Mouse (Mus musculus): Measurements from ENCODE around the gene St6galnac4.

The St6galnac4 gene

DNA sequence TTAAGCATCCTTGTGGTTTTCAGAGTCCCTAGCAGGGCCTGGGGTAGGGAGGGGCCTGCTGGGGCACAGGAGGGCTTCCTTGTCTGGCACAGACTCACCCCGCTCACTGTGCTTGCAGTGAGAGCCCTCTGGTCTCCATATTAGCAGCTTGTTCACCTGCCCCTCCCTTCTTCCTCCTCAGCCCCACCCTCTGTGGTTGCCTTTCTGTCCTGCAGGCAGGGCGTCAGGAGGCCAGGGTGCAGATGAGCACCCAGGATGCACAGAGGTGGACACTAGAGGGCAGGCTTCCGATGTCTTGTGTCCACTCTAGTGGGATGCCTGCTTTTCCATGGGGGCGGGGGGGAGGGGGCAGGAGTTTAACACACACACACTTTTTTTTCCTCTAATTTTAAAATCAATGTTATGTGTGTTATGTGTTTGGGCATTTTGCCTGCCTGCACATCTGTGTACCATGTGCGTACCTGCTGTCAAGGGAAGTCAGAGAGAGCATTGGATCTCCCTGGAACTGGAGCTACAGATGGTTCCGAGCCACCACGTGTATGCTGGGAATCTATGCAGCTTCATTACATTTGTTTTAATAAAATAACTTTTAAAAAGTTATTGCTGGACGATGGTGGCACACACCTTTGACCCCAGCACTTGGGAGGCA, 14.6 kb downstream of the St6galnac4 start:
- no peak for DNase-seq (ENCODE audit: low spot score)

DNA sequence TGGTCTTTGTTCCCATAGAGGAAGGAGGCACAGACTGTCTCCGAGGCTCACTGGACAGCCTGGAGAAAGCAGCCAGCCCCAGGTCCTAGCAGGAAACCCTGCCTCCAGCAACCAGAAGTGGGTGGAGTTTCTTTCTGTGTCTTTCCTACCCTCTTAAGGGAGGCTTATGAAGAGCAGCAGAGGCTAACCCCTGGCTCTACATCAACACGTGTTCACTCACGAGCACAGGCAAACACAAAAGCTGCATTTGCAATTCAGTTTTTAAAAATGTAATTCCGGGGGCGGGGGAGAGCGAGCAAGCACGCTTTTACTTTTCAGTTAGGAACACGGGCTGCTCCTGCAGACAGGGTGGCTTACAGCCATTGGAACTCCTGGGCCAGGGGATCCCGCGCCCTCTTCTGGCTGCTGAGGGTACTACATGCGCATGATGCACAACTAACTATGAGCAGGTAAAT, 15.7 kb downstream of the St6galnac4 start:
- peak; percentile 75 for DNase-seq (ENCODE audit: low spot score)

DNA sequence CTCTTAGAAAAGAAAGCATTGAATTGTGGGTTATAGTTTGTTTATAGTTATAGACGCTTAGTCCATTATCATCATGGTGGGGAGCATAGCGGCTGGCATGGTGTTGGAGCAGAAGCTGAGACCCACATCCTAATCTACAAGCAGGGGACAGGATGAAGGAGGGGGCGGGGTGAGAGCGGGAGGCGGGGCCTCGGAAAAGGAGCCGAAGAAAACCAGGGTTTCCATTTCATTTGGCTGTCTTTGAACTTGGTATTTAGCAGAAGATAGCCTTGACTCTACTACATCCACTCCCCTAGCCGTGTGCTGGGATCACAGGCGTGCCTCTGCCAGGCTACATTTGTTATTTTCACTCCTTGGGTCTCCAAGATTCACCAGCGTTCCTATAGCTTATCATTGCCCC, 17.7 kb downstream of the St6galnac4 start:
- DNase-seq (ENCODE audit: low spot score): no peak

DNA sequence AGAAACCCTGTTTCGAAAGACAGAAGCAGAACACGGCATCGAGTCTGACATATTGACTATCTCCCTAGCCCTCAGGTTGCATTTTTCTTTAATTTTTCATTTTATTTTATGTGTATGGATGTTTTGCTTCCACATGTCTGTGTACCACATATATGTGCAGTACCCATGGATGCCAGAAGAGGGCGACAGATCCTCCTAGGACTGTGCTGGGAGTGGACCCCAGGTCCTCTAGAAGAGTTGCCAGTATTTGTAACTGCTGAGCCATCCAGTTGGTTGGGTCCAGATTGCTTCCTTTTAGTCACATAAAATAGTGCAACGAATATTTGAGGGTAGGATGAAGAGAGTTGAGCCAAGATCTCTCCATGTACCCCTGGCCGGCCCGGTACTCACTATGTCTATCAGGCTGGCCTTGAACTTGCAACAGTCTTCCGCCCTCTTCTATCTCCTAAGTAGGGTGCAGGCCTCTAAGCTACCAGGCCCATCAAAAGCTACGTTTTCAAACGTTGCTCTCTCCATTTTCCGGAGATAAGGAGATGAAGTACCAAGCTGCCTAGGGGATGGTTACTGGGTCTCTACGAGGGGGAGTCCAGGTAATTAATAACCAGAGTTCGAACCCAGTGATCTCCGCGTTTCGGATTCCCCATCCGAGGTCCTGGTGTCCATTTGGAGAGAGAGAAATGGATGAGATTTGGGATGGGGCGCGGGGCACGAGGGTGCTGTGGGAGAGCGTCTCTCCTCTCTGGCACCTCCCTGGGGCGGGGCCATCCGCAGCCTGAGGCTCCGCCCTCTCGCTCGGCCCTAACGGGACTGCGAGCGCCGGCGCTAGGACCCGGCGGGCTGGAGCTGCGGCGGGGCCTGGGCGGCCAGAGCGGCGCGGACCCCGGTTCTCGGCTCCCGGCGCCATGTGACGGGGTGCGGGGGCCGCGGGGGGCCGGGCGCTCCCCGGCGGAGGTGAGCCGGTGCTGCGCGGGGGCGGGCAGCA, 19.6 kb downstream of the St6galnac4 start:
- DNase-seq (ENCODE audit: low spot score): no peak

DNA sequence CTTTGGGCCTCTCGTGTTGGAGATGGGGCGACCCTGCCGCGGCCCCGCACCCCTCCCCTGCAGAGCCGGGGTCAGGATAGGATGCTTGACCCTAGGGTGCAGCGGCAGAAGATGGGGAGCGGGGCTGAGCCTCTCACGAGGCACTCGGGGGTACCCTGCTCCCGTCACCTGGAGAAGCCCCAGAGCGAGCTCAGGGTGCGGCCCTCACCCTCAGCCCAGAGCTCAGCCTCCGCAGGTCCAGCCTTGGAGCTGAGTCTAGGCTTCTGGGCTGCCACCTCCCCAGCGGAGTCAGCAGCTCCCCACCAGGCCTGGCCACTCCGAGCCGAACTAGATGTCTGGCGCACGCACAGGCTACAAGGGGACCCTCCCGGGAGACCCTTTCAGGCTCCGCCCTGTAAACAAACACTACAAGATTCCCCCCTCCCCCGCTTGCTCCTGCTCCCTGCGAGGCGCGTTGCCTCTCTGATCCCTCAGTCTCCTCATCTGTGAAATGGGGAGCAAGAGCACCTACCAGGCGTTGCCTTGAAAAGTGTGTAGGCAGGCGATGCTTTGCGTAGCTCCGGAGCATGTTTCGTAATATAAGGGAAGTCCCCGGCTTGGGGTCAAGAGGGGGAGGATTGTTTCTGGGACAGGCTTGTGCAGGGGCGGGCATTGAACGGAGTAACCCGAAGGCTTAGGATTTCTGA, 20.5 kb downstream of the St6galnac4 start:
- no peak for DNase-seq (ENCODE audit: low spot score)

DNA sequence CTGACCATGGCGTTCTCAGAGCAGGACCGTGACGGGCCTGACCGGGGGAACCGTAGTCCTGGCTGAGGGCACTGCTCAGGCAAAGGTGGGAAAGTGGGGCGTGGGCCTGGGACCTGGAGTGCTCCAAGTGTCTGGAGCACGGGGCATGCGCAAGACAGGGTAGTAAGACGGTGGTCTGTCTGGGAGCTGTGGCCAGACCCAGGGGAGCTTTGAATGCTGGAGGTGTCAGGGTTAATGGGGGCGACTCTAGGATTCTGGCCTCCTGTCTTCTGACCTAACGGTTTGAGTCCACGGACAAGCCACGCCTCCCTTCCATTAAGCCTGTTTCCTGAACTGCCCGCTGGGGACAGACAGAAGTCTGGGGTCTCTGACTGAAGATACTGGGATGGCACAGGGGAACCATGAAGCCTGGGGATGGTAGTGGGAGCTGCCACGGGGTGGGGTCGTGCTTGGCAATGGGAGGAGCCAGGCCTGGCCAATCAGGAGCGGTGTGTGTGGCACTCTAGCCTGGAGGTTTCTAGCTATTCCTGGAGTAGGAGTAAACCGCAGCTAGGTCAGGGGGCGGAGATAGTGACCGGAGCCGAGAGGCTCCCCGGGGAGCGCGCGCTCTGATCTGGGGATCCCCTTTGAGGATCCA, 21.4 kb downstream of the St6galnac4 start:
- no peak for DNase-seq (ENCODE audit: low spot score)

DNA sequence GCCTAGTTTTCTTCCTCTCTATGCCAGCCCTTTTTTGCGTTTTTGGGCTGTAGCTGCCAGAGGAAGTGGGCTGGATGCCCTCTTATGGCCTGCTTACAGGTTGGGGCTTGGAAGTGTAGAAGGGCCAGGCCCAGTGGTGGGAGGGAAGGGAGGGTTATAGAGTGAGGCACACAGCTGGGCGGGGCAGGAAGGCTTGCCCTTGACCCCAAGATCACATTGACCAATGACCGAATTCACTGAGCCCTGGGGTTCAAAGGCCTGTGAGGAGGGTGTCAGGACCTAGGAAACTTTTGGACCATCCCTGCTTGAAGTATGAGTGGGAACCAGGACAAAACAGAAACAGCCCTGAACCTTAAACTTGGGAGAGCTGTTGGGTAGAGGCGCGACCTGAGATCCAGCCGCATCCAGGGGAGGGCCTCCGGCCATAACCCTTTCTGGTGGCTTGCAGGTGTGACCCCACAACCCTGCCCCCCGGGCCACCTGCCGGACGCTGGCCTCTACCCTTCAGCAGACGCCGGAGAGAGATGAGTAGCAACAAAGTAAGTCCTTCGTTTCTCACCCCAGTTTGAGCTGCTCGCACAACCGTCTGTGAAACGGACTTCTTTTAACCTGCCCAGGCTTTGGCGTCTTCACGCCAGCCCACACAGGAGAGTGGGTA, 22.0 kb downstream of the St6galnac4 start:
- DNase-seq (ENCODE audit: low spot score): no peak

DNA sequence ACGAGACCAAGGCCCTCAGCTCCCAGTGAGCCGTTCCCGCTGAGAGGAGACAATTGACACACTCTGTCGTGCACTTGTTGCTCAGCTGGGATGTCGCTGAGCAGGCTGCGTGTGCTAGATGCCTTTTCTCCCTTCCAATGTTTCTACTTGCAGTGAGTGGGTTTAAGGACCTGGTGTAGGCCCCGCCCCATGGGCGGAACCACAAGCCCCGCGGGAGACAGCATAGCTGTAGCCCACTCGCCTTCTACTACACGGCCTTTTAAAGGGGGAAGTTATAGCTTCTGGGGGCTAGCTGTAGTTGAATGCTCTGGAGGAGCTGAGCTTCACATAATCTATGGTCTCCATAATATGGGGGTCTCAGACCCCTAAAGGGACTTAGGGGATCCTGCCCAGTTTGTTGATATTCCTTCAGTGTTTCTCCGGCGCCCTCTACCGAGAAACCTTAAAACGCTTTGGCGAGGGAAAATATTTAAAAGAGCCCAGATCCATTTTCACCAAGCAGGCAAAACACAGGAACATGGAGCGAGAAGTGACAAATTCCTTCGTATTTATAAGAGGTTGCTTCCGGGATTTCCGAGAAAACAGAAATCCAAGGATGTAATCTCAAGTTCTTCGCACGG, 23.8 kb downstream of the St6galnac4 start:
- DNase-seq (ENCODE audit: low spot score): no peak

DNA sequence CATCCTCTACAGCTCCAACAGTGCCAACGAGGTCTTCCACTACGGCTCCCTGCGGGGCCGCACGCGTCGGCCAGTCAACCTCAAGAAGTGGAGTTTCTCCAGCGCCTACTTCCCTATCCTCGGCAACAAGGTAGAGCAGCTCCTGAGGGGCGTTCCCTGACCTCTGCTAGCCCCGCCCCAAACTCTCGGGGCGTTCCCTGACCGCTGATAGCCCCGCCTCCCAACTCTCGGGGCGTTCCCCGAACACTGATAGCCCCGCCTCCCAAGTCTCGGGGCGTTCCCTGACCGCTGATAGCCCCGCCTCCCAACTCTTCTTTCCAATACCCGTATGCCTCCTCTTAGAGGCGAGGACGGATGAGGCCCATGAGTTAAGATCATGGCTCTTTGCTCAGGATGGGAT, 25.4 kb downstream of the St6galnac4 start:
- no peak for DNase-seq (ENCODE audit: low spot score)

DNA sequence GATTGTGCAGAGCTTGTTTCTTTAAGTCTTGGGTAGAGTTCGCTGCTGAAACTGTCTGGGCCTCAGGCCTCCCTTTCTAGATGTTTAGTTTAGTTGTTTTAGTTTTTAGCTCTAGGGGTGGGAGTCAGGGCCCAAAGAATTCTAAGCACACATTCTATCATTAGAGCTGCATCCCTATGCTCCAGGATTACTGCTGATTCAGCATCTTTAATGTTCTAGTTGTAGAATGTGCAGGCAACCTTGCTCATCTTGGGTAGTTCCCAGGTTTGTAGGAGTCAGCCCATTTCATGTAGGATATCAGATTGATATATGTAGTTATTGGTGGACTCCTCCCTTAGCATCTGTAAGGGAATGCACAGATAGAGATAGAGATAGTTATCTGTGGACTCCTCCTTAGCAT, 30.2 kb downstream of the St6galnac4 start:
- no peak for DNase-seq (ENCODE audit: low spot score)

DNA sequence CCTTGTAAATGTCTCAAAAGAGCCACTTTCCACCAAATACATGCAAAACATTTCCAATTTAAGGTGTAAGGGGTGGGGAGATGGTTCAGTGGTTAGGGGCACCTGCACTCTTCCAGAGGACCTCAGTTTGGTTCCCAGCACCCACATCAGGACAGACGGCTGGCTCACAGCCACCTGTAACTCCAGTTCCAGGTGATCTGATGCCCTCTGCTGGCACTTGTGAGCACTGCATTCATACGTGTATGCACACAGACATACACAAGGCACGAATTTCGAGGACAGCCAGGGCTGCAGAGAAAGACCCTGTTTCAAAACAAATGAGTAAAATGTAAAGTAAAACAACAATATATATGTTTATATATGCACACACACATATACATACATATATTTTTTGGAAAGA, 30.7 kb downstream of the St6galnac4 start:
- no peak for DNase-seq (ENCODE audit: low spot score)

DNA sequence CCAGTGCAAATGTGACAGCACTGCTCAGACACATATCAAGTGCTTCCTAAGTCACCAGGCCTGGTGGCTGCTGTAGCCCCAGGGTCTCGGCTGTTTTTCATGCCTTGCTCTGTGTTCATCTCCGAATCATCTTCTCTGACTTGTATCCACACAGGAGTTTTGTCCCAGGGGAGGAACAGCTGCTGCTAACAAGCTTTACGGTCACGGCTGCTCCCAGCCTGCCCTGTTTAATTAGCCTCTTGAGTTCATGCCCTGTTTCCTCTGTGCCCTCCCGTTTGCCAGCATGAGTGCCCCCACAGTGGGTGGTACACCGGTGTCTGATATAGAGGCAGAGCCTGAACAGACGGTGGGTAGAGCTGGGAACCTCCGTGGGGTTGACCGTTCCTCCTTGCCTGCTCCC, 31.2 kb downstream of the St6galnac4 start:
- DNase-seq (ENCODE audit: low spot score): no peak

DNA sequence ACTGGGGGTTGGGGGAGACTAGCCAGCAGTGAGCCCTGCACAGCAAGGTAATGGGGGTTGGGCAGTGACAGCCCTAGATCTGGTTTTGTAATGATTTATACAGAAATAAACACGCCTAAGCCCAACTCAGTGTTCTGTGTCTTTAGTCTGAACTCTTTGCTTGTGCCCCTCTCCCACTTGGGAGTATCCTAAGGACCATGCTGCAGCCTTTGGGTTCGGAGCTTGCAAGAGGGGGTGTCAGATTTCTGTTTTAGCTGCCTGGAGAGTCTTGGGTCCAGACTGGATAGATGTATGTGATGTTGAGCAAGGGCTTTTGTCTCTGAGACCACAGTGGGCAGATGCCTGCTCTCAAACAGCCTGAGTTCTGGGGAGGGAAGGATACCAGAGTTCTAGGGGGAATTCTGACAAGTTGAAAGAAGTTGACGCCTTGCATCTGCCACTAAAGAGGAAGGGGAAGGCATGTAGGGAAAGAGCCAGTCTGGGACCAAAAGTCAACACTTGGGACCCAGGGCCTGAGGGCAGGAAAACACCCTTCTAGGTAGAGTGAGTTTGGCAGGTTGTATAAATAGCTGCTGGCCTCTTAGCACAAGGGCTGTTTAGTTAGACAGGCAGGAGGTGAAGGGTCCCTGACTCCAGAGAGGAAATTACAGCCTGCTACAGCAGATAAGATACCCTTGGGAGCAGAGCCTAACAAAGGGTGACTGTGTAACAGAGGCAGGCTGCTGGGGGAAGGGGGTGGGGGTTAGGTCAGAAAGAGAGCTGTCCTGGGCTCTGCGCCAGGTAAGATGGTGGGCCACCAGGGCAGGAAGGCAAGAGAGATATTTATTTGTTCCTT, 34.0 kb downstream of the St6galnac4 start:
- DNase-seq (ENCODE audit: low spot score): no peak

DNA sequence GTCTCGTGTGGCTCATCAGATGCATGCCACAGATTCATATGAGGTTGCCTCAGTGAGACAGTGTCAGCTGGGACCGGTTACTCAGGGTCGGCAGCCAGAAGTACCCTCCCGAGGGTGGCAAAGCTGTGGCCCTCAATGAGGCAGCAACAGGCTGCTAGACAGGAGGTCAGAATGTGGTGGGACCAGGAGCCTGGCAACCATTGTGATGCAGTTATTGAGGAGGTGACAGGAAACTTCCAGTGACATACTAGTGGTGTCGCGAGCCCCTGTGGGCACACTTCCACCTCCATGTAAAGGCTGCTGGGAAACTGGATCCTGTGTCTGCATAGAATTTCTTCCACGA, 34.6 kb downstream of the St6galnac4 start, which contains the start of gene Ak1:
Gene Ak1 (plus strand): TSS at position 242 of the 343 bp plus-strand sequence.
- no peak for DNase-seq (ENCODE audit: low spot score)

DNA sequence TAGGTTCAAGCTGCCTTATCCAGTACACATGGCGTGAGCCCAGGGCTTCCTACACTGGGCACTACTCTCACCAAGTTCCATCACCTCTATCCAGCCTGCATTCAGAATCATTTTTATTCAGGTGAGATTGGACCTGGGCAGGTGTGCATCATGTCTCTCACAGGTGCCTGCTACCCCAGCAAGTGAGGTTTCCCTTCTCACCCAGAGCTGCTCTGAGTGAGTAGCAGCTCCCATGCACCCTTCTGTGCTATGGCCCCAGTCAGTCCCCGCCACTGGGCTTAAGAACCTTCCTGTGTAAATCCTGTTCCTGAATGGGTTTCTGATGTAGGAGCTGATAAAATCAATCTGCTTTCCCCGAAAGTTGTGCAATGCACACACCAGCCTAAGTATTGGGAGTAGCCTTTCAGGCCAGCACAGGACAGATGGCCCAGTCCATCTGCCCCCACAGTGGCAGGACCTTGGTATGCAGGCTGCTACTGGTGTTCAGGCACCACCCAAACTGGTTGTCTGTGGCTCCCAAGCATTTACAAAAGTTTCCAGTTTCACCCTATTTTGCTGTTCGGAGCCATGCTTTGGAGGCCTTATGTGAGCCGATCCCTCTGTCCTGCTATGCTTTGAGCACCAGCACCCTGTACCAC, 37.3 kb downstream of the St6galnac4 start:
- no peak for DNase-seq (ENCODE audit: low spot score)

DNA sequence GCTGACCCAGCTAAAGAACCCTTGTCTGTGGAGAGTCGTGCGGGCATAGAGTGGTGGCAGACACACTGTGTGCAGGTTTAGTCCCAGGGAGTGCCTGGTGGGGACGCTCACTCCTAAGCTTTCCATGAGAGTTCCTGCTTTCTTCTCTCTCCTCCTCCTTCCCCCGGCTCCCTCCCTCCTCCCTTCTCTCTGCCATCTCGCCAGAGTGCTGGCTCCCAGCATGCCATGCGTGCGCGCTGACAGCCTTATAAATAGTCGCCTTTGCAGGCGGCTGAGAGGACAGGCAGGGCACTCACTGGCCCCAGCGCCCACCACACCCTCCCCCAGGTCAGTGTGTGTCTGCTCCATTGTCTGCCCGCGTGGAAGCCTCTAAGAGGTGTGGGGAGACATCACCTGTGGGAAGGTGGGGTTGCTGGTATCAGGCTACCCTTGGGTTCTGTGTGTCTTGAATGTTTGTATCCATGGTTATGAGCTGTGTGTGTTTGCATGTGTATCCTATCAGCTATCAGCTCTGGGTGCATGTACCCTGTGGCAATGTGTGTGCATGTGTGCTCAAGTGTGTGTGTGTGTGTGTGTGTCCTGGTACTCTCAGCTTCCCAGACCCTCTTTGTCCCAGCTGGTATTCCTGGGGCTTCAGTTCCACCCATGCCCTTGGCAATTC, 38.4 kb downstream of the St6galnac4 start:
- peak; percentile 89 for DNase-seq (ENCODE audit: low spot score)

DNA sequence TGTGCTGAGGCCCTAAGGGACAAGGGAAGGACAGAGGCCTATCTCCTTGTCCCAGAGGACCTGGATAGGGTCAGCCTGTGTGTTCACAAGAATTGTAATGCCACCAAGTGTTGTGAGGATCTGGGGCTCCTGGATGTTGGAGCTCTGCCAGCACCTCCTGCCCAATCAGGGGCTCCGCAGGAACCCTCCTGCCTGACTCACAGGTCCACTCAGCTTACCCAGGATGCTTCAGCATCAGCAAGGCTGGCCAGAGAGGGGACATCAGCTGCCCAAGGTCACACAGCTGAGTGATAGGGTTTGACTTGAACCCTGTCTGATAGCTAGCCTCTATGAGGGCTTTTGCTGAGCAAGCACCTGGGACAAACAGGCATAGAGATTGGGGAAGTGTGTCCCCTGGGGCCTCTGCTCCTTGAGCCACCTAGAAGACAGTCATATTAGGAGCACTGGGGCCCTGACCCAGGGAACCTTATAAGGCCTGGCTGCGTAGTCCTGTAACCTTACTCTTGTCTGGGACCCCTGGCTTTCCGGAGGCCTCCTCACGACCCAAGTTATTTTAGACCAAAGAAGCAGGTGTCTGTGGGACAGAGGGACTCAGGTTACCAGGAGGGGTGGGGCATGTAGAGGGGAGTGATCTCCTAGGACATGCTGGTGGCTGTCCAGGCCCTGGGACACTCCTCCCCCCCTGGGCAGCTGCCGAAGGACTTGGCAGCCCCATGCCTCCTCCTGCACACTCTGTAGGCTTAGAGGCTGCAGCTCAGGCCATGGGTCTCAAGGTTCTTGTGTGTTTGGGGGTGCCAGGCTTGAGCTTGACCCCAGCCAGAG, 39.2 kb downstream of the St6galnac4 start:
- no peak for DNase-seq (ENCODE audit: low spot score)
